Mouse (Mus musculus): ENCODE results near the gene Apobec3.

The Apobec3 gene

DNA sequence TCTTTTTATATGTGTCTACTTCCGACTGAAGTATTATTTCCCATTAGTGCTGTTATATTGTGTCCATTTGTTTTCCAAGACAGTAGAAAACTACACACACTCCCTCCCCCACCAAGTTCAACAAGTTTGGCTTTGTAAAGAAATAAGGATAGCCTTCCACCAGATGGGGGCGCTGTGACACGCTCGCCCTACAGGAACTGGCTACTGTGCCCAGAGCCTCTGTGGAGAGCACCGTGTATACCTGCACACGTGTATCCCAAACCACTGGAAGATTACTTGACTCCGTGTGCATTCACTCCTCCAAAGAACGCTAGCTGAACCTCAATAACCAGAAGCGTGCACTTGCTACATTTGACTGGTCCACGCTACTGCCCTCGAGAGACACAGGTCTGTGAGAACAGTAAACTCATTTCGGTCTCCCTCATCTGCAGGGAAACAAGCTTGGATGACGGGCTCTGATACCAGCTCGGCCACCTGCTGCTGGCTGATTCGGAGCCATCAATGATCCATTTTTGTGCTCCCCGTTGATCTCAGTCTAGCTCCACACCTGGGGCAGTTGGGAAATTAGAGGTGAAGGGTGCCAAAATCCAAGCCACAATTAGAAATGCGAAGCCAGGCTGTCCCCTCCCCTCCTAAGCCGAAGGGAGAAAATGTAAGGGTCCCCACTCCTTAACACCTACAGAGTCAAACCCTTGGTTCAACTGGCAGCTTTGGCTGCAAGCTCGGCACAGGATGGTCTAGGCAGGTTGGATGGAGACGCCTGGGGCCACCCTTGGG lies at the start of gene Apobec3:
Gene Apobec3, plus strand, starts transcription at position 224 of the 777 bp plus-strand sequence.
- DNase-seq = peak; percentile 57 to 74

GRCm38 (mm10) chr15:79842985-79843384 lies 48.5 kb upstream of the Apobec3 start:
- DNase-seq = no peak

- no peak for DNase-seq
Measured at GRCm38 (mm10) chr15:79845986-79846385, 45.5 kb upstream of the Apobec3 start.

DNA sequence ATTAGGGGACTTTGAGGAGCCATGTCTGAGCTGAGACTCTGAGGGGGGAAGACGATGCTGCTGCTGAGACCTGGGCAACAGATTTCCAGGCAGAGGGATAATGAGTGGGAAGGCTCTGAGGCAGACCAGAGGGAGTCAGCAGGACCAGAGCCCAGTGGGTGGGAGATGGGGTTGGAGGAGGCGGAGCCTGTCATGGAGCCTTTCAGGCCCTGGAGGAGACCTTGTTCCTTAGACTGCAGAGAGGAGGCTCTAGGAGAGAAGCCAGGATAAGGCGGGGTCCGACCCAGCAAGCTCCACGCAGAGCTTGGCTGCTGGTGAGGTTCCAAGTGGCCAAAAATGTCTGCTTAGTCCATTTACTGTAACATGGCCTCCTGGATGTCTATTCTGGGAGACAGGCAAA lies 44.4 kb upstream of the Apobec3 start:
- DNase-seq = no peak

DNA sequence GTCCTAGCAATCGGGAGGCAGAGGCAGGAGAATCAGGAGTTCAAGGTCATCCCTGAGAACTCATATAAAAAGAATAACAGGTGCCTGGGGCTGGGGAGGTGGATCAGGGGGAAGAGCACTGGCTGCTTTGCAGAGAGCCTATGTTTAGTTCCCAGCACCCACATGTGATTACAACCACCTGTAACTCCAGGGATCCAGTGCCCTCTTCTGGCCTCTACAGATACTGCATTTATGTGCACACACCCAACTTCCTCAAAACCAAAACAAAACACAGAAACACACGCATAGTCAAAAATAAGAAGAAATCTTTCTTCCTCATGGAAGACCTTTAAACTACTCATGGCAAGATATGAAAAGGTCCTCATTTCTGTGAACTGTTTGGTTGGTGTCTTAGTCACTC lies 41.3 kb upstream of the Apobec3 start:
- DNase-seq = no peak

GRCm38 (mm10) chr15:79858979-79859378 lies 32.5 kb upstream of the Apobec3 start:
- DNase-seq = no peak

DNA sequence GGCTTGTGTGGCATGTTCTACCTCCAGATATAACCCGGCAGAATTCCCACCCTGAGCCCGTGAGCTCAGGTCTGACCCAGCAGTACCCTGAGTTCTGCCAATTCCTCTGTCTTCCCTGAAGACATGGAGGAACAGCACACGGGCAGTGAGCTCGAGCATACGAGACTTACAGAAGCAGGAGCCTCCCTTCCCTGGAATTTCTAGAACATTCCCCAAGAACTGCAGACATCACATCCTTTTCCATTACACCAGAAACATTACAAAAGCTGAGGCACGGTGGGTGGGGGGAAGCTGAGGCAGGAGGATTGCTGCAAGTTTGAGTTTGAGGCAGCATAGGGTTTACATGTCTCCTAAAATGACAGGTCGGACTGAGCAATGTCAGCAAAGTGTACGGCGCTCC lies 31.6 kb upstream of the Apobec3 start:
- no peak for DNase-seq

- no peak for DNase-seq
Measured at GRCm38 (mm10) chr15:79867260-79868002, 24.0 kb upstream of the Apobec3 start.

GRCm38 (mm10) chr15:79873545-79873944 lies 17.9 kb upstream of the Apobec3 start:
- no peak for DNase-seq

- no peak for DNase-seq
Measured at GRCm38 (mm10) chr15:79873995-79874394, 17.5 kb upstream of the Apobec3 start.

- no peak for DNase-seq
Measured at GRCm38 (mm10) chr15:79875261-79875995, 16.0 kb upstream of the Apobec3 start.

GRCm38 (mm10) chr15:79878725-79879136 lies 12.7 kb upstream of the Apobec3 start:
- DNase-seq = no peak

GRCm38 (mm10) chr15:79879319-79879718 lies 12.1 kb upstream of the Apobec3 start:
- no peak for DNase-seq

- no peak for DNase-seq
Measured at GRCm38 (mm10) chr15:79880477-79880876, 11.0 kb upstream of the Apobec3 start.

GRCm38 (mm10) chr15:79882623-79883267 lies 8.7 kb upstream of the Apobec3 start:
- DNase-seq = no peak

- peak; percentile 82 for DNase-seq
Measured at GRCm38 (mm10) chr15:79883352-79883822, 8.1 kb upstream of the Apobec3 start.

GRCm38 (mm10) chr15:79884820-79885219 lies 6.6 kb upstream of the Apobec3 start:
- no peak for DNase-seq

DNA sequence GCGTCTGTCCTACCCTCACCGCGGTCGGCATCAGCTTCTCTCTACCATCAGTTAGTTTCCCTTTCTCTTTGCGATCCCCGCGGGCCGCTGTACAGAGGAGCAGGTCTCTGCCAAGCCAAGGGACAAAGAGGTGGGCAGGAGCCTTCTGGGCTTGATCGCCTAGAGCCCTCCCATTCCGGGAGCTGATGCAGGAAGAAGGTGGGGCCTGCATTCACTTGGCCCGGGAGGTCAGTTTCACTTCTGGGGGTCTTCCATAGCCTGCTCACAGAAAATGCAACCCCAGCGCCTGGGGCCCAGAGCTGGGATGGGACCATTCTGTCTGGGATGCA lies 718 bp downstream of the Apobec3 start:
- peak; percentile 59 to 73 for DNase-seq

GRCm38 (mm10) chr15:79892995-79893823 lies 1.8 kb downstream of the Apobec3 start:
- DNase-seq = no peak

- no peak for DNase-seq
Measured at GRCm38 (mm10) chr15:79893824-79894123, 2.3 kb downstream of the Apobec3 start.

DNA sequence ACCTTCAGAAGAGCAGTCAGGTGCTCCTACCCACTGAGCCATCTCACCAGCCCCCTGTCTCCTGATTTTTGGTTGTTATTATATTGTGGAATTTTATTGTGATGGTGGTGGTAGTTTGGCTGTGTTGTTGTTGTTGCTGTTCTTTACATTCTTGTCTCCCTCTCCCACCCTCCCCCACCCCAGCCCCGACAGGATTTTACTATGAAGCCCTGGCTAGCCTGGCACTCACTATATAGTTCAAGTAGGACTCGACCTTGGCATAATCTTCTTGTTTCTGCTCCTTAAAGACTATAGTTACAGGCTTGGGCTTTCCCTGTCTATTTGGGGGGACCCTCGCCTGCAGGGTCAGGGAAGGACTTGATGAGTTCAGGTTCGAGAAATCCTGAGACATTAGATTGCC lies 2.9 kb downstream of the Apobec3 start:
- DNase-seq = no peak
